Mouse (Mus musculus) stomach, postnatal 0 days (tissue): ENCODE data around the gene Tbxa2r.

Experiments used
- CTCF ChIP-seq: IDR thresholded peaks from 2 replicates; pipeline ENCODE4 v1.5.1; 2016; ENCODE audit warnings: antibody characterized with exemption, low read depth, mild to moderate bottlenecking, moderate library complexity
- EP300 ChIP-seq: optimal IDR thresholded peaks from 2 replicates; pipeline ENCODE3; 2016; ENCODE audit warnings: antibody characterized with exemption

DNA sequence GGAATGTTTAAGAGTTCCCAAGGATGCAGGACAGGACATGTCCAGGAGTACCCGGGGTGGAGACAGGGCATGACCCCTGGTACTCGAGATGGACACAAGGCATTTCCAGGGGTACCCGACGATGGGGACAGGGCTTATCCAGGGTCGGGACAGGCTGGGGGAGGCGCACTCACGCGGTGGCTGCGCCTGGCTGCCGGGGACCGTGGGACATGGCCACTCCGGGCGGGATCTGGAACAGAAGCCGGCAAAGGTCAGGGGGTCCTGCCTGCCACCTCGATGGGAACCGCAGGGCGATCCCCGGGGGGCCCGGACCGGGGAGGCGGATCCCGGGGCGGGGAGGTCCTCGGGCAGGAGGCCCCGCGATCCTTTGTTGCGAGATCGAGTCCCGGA is 21.4 kb downstream of the Tbxa2r start:
- TF ChIP-seq EP300 = no peak
- TF ChIP-seq CTCF = no peak
